Mouse (Mus musculus): ENCODE measurements around the gene Senp2.

DNA sequence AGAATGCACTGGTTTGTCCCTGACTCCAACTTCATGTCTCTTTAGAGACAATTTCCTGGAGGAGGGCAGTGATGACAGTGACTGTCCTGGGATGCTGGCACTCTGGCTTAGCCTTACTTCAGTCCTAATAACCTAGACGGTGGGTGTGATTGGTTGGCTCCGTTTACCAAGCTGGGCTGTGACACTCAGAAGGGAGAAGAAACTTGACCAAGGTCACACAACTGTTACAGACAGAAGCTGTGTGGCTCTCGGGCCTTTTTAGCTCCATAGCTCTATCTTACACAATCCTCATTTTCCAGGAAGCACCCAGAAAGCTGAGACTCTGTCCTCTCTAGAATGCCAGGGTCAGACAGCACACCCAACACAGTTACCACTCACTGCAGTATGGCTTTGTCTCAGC lies 43.7 kb upstream of the Senp2 start:
- no peak for TF ChIP-seq RAD21 (IDR thresholded peaks at IDR 0.05; ENCODE audit: low read depth, low read length)
- TF ChIP-seq UBTF (IDR thresholded peaks at IDR 0.05; ENCODE audit: borderline replicate concordance, insufficient read depth, low read depth, low read length), result no peak
- no peak for TF ChIP-seq CTCF (IDR thresholded peaks at IDR 0.05 in 2 of 3, conservative IDR thresholded peaks at IDR 0.05 in 1 of 3; ENCODE audit: control insufficient read depth in 1 of 3, insufficient read depth in 1 of 3, low read depth in 2 of 3, low read length in 3 of 3, poor library complexity in 1 of 3, severe bottlenecking in 1 of 3)
- no peak for TF ChIP-seq POLR2AphosphoS2 (IDR thresholded peaks at IDR 0.05; ENCODE audit: low read length)
- TF ChIP-seq CHD1 (IDR thresholded peaks at IDR 0.05; ENCODE audit: low read depth, low read length), result no peak
- TF ChIP-seq SMC3 (IDR thresholded peaks at IDR 0.05; ENCODE audit: low read depth, low read length), result no peak
- no peak for TF ChIP-seq SIN3A (IDR thresholded peaks at IDR 0.05; ENCODE audit: low read length)
- TF ChIP-seq MEF2A (IDR thresholded peaks at IDR 0.05; ENCODE audit: extremely low read depth, insufficient replicate concordance, low read depth, low read length, poor library complexity, severe bottlenecking), result no peak
- no peak for TF ChIP-seq ELF1 (IDR thresholded peaks at IDR 0.05; ENCODE audit: low read depth, low read length)
- no peak for TF ChIP-seq TCF12 (IDR thresholded peaks at IDR 0.05; ENCODE audit: low read depth, low read length)
- TF ChIP-seq USF1 (IDR thresholded peaks at IDR 0.05; ENCODE audit: low read depth, low read length), result no peak
- TF ChIP-seq ETS1 (IDR thresholded peaks at IDR 0.05; ENCODE audit: low read depth, low read length), result no peak
- TF ChIP-seq HCFC1 (IDR thresholded peaks at IDR 0.05; ENCODE audit: low read depth, low read length), result no peak
- no peak for TF ChIP-seq POLR2A (IDR thresholded peaks at IDR 0.05; ENCODE audit: control insufficient read depth in 1 of 2, insufficient read depth in 1 of 2, low read depth in 1 of 2, low read length in 2 of 2, poor library complexity in 1 of 2)
